Mouse (Mus musculus) thymus, postnatal 0 days (tissue): Measurements from ENCODE around the gene Dpm2. TPM values are rescaled to one million over a fixed set of nuclear protein-coding genes. Genes with fewer than 3 reads are reported as not detected.

Experiments used
- DNase-seq: peaks from one replicate; pipeline ENCODE4 v3.0.0-alpha.2; 2015; ENCODE audit warnings: low spot score
- polyA plus RNA-seq: library from polyadenylated mRNA; unstranded; fragments of >200 nt; fragmentation: Nextera tagmentation; extraction: Ambion mirVana; gene quantifications from 2 replicates; pipeline ENCODE4 v1.2.1, GENCODE M21; 2015

The Dpm2 gene
- polyA plus RNA-seq, 1 experiment from 2014 or later: 126 TPM

DNA sequence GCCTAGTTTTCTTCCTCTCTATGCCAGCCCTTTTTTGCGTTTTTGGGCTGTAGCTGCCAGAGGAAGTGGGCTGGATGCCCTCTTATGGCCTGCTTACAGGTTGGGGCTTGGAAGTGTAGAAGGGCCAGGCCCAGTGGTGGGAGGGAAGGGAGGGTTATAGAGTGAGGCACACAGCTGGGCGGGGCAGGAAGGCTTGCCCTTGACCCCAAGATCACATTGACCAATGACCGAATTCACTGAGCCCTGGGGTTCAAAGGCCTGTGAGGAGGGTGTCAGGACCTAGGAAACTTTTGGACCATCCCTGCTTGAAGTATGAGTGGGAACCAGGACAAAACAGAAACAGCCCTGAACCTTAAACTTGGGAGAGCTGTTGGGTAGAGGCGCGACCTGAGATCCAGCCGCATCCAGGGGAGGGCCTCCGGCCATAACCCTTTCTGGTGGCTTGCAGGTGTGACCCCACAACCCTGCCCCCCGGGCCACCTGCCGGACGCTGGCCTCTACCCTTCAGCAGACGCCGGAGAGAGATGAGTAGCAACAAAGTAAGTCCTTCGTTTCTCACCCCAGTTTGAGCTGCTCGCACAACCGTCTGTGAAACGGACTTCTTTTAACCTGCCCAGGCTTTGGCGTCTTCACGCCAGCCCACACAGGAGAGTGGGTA lies 38.2 kb downstream of the Dpm2 start:
- peak; percentile 47 for DNase-seq

DNA sequence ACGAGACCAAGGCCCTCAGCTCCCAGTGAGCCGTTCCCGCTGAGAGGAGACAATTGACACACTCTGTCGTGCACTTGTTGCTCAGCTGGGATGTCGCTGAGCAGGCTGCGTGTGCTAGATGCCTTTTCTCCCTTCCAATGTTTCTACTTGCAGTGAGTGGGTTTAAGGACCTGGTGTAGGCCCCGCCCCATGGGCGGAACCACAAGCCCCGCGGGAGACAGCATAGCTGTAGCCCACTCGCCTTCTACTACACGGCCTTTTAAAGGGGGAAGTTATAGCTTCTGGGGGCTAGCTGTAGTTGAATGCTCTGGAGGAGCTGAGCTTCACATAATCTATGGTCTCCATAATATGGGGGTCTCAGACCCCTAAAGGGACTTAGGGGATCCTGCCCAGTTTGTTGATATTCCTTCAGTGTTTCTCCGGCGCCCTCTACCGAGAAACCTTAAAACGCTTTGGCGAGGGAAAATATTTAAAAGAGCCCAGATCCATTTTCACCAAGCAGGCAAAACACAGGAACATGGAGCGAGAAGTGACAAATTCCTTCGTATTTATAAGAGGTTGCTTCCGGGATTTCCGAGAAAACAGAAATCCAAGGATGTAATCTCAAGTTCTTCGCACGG lies 40.1 kb downstream of the Dpm2 start:
- DNase-seq: peak; percentile 59

DNA sequence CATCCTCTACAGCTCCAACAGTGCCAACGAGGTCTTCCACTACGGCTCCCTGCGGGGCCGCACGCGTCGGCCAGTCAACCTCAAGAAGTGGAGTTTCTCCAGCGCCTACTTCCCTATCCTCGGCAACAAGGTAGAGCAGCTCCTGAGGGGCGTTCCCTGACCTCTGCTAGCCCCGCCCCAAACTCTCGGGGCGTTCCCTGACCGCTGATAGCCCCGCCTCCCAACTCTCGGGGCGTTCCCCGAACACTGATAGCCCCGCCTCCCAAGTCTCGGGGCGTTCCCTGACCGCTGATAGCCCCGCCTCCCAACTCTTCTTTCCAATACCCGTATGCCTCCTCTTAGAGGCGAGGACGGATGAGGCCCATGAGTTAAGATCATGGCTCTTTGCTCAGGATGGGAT lies 41.6 kb downstream of the Dpm2 start:
- no peak for DNase-seq

DNA sequence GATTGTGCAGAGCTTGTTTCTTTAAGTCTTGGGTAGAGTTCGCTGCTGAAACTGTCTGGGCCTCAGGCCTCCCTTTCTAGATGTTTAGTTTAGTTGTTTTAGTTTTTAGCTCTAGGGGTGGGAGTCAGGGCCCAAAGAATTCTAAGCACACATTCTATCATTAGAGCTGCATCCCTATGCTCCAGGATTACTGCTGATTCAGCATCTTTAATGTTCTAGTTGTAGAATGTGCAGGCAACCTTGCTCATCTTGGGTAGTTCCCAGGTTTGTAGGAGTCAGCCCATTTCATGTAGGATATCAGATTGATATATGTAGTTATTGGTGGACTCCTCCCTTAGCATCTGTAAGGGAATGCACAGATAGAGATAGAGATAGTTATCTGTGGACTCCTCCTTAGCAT lies 46.5 kb downstream of the Dpm2 start:
- no peak for DNase-seq

DNA sequence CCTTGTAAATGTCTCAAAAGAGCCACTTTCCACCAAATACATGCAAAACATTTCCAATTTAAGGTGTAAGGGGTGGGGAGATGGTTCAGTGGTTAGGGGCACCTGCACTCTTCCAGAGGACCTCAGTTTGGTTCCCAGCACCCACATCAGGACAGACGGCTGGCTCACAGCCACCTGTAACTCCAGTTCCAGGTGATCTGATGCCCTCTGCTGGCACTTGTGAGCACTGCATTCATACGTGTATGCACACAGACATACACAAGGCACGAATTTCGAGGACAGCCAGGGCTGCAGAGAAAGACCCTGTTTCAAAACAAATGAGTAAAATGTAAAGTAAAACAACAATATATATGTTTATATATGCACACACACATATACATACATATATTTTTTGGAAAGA lies 46.9 kb downstream of the Dpm2 start:
- DNase-seq: no peak

DNA sequence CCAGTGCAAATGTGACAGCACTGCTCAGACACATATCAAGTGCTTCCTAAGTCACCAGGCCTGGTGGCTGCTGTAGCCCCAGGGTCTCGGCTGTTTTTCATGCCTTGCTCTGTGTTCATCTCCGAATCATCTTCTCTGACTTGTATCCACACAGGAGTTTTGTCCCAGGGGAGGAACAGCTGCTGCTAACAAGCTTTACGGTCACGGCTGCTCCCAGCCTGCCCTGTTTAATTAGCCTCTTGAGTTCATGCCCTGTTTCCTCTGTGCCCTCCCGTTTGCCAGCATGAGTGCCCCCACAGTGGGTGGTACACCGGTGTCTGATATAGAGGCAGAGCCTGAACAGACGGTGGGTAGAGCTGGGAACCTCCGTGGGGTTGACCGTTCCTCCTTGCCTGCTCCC lies 47.4 kb downstream of the Dpm2 start:
- no peak for DNase-seq

DNA sequence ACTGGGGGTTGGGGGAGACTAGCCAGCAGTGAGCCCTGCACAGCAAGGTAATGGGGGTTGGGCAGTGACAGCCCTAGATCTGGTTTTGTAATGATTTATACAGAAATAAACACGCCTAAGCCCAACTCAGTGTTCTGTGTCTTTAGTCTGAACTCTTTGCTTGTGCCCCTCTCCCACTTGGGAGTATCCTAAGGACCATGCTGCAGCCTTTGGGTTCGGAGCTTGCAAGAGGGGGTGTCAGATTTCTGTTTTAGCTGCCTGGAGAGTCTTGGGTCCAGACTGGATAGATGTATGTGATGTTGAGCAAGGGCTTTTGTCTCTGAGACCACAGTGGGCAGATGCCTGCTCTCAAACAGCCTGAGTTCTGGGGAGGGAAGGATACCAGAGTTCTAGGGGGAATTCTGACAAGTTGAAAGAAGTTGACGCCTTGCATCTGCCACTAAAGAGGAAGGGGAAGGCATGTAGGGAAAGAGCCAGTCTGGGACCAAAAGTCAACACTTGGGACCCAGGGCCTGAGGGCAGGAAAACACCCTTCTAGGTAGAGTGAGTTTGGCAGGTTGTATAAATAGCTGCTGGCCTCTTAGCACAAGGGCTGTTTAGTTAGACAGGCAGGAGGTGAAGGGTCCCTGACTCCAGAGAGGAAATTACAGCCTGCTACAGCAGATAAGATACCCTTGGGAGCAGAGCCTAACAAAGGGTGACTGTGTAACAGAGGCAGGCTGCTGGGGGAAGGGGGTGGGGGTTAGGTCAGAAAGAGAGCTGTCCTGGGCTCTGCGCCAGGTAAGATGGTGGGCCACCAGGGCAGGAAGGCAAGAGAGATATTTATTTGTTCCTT lies 50.2 kb downstream of the Dpm2 start:
- no peak for DNase-seq

DNA sequence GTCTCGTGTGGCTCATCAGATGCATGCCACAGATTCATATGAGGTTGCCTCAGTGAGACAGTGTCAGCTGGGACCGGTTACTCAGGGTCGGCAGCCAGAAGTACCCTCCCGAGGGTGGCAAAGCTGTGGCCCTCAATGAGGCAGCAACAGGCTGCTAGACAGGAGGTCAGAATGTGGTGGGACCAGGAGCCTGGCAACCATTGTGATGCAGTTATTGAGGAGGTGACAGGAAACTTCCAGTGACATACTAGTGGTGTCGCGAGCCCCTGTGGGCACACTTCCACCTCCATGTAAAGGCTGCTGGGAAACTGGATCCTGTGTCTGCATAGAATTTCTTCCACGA lies 50.8 kb downstream of the Dpm2 start, which contains the start of gene Ak1:
Ak1 (plus strand) TSS at position 242 of the 343 bp plus-strand sequence.
- no peak for DNase-seq

Other genes with a start within 250 kb of the Dpm2 start
- 30.5 and 37.6 TPM in 2 replicates for gene Ciz1, start 218.5 kb upstream of the Dpm2 start, polyA plus RNA-seq
- 0.69 and 0.83 TPM in 2 replicates for gene Dnm1, start 217.5 kb upstream of the Dpm2 start, polyA plus RNA-seq
- 66.9 and 77.3 TPM in 2 replicates for gene 1110008P14Rik, start 188.9 kb upstream of the Dpm2 start, polyA plus RNA-seq
- gene Lcn2, start 182.6 kb upstream of the Dpm2 start, polyA plus RNA-seq: 4.3 and 6.3 TPM in 2 replicates
- gene Ptges2, start 175.0 kb upstream of the Dpm2 start, polyA plus RNA-seq: 17.8 and 18.5 TPM in 2 replicates
- 5.4 and 6.2 TPM in 2 replicates for gene Naif1, start 120.4 kb upstream of the Dpm2 start, polyA plus RNA-seq
- 16.3 and 18.9 TPM in 2 replicates for gene Slc25a25, start 119.4 kb upstream of the Dpm2 start, polyA plus RNA-seq
- 8.4 and 8.9 TPM in 2 replicates for gene Fam102a, start 35.5 kb upstream of the Dpm2 start, polyA plus RNA-seq
- gene Pip5kl1, start 3.9 kb downstream of the Dpm2 start, polyA plus RNA-seq: 0.28 and 0.31 TPM in 2 replicates
- 0.08 TPM in 1 of 2 replicates, not detected in the other for gene 9430097D07Rik, start 4.8 kb downstream of the Dpm2 start, polyA plus RNA-seq
- gene St6galnac4, start 16.2 kb downstream of the Dpm2 start, polyA plus RNA-seq: 24.3 and 25.3 TPM in 2 replicates
- gene St6galnac6, start 28.9 kb downstream of the Dpm2 start, polyA plus RNA-seq: 5.5 and 5.7 TPM in 2 replicates
- gene Ak1, start 50.9 kb downstream of the Dpm2 start, polyA plus RNA-seq: 2.0 and 2.4 TPM in 2 replicates
- gene Eng, start 75.7 kb downstream of the Dpm2 start, polyA plus RNA-seq: 25.9 and 28.5 TPM in 2 replicates
- 21.0 and 24.1 TPM in 2 replicates for gene Fpgs, start 133.3 kb downstream of the Dpm2 start, polyA plus RNA-seq
- 125 and 146 TPM in 2 replicates for gene Cdk9, start 142.2 kb downstream of the Dpm2 start, polyA plus RNA-seq
- gene Sh2d3c, start 150.2 kb downstream of the Dpm2 start, polyA plus RNA-seq: 20.7 and 23.4 TPM in 2 replicates
- gene 6330409D20Rik, start 170.2 kb downstream of the Dpm2 start, polyA plus RNA-seq: 0.26 and 0.44 TPM in 2 replicates
- gene Tor2a, start 186.4 kb downstream of the Dpm2 start, polyA plus RNA-seq: 86.3 and 91.9 TPM in 2 replicates
- gene Ttc16, start 204.8 kb downstream of the Dpm2 start, polyA plus RNA-seq: 0.69 and 0.95 TPM in 2 replicates
- gene Ptrh1, start 204.9 kb downstream of the Dpm2 start, polyA plus RNA-seq: 25.7 and 26.5 TPM in 2 replicates
- gene Cfap157, start 213.6 kb downstream of the Dpm2 start, polyA plus RNA-seq: 4.4 and 4.7 TPM in 2 replicates